Mouse (Mus musculus) adrenal gland, postnatal 10 days (tissue): ENCODE measurements around the gene Lcn12. TPM values are rescaled to one million over a fixed set of nuclear protein-coding genes. Genes with fewer than 3 reads are reported as not detected.

Source experiments
- DNase-seq: peaks from one replicate; pipeline ENCODE4 v3.0.0; 2021; ENCODE audit warnings: mixed read lengths
- total RNA-seq, 2 experiments: library from RNA; stranded (reverse); gene quantifications; 2 replicates each; pipeline ENCODE4 v1.2.3; 2021

The Lcn12 gene
- total RNA-seq, 2 experiments from 2014 or later, result not detected

DNA sequence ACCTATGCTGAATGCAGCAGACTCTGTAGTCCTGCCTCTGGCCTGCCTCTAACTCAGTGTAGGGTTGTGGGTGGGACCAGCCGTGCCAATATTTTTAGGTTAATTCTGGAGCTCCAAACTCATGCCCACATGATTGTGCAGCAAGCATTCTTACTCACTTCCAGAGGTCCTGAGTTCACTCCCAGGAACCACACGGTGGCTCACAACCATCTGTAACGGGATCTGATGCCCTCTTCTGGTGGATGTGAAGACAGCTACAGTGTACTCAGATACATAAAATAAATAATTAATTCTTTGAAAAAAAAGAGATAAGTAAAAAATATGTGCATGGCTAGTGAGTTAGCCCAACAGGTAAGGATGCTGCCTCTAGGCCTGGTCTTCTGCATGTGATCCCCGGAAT, 2.8 kb upstream of the Lcn12 start:
- DNase-seq, result peak; percentile 30

DNA sequence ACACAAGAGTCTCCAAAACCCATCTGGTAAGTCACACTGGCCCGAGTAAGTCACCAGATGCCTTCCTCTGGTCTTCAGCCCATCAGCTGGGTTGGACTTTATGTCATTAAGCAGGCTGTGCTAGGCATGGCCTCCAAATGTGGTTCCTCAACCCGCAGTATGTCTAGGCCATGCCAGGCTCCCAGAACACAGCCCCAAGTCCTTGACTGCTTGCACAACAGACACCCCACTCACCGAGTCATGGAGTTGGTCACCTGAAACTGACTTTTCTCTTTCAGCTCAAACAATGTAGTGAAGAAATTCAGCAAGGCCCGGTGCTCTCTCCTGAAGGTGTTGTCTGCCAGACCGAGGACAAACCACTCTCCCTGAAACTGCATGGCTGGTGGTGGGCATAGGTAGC, 723 bp downstream of the Lcn12 start:
- no peak for DNase-seq

DNA sequence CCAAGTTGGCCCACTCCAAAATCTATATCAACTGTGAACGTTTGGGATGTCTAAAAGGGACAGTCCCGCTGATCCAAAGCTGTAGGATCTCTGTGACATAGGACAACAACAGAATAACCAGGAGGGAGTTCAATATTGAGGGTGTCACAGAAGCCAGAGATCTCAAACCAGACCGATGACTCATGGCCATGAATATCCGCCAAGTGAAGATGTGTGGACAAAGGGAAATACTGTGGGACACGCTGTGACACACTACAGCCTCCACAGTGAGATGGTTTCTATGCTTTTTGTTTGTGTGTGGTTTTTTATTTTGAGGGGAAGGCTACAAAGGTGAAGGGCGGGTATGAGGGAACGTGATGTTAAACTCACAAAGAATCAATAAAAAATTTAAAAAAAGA, 5.0 kb downstream of the Lcn12 start:
- peak; percentile 42 for DNase-seq

GRCm38 (mm10) chr2:25487965-25488670, 5.6 kb downstream of the Lcn12 start:
- DNase-seq, result no peak

DNA sequence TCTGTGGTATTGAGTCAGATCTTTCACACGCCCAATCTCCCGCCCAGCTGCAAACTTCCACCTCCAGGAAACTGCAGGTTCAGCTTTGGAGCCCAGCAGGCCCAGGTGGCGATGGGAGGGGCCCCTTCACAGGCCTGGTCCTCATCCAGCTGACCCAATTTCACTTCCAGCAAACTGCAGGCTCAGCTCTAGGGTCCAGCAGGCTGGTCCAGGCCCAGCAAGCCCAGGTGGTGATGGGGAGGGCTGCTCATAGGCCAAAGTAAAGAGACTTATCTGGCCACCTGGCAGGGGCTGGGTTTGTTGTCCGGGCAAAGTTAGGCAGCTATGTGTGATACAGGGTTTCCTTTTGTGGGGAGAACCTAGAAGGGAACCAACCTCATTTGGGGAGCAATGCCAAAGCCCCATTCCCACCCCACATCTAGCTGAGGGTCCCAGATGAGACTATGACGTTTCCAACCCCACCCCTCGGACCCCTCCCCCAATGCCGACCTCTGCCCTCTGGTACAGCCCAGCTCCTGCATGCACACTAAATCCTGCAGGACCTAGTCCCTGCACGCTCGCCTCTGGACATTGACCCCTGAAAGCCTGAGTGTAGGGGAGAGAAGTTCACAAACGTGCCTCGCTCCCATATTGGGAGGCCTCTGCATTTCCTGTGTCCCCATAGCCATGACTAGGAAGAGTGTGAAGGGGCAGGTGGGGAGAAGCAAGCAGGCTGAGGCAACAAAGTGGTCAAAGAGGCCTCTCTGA, 8.6 kb downstream of the Lcn12 start:
- no peak for DNase-seq

DNA sequence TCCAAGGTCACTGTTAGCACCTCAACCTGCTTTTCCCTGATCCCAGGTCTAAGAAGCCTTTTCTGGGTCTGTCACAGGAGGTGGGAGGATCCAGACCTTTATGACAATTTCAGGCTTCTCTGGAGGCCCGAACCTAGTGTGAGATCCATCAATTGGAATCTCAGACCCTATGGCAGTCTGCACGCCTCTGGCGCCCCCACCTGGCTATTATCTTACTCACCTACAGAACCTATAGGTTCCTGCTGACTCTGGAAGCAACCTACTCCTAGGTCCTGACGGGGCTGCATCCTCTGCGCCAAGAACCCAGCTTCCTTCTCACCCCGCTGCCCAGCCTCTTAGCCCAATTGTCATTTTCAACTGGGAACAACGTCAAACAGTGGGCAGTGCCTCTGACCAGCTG, 10.7 kb downstream of the Lcn12 start:
- peak; percentile 71 for DNase-seq

DNA sequence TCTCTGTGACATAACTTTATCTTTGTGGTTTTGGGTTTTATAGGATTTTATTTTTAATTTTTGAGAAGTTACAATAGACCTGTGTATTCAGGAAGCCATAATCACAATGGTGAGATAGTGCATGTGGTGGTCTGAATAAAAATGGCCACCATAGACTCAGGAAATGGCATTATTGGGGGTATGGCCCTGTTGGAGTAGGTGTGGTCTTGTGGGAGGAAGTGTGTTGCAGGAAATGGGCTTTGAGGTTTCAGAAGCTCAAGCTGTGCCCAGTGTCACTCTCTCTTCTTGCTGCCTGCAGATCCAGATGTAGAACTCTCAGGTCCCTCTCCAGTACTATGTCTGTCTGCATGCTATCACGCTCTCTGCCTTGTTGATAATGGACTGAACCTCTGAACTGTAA, 13.2 kb downstream of the Lcn12 start:
- no peak for DNase-seq

DNA sequence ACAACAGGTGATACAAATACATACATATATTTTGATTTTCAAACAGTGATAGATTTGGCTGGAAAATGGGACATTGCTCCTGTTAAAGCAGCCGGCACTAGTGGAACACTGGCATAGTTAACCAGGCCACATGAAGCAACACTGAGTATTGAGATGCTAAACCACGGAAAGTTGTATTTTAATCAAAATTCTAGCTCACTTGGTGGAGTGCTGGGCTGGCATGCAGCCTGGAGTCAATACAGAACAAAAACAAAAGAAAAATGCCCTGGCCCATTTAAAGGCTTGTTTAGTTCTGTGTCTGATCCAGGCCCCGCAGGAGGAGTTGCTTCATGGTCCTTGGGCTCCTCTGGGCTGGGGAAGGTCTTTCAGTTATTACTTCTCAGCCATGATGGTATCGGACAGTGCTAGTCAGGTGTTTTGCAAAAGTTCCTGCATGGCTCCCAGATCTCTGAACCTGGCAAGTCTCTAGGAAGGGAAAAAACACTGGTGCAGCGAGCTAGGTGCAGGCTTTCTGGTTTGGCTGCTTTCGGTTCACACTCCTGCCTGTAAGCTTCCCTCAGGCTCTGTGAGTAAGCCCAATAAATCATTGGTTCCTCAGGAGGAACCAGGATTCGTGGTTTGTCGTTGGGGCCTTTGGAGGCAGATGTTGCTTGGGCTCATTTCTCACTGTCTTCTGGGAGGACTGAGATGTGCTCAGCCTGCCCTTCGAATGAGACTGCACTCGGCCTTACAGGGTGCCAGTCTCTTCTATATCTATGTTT, 14.0 kb downstream of the Lcn12 start:
- peak; percentile 35 for DNase-seq

- DNase-seq, result peak; percentile 73
Observed at GRCm38 (mm10) chr2:25477967-25478675, 15.6 kb downstream of the Lcn12 start.

- no peak for DNase-seq
Observed at GRCm38 (mm10) chr2:25477541-25477940, 16.2 kb downstream of the Lcn12 start.

- no peak for DNase-seq
Observed at GRCm38 (mm10) chr2:25472550-25472949, 21.2 kb downstream of the Lcn12 start.

DNA sequence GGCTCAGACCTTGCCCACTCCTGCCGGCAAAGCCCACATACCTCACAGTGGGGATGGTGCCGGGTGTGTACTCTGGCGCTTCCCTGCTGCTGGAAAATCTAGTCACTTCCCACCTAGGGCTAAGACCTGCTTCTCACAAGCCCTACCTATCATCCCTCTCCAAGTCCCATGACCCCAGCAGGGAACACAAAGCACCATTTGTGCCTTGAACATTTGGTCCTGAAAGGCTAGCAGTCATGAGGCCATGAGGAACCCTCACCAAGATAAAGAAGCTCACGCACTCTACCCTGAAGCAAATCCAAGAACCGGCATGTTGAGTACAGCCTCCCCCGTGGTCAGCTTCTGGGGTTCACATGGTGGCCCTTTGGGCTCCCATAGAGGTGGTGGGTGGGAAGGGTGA, 23.7 kb downstream of the Lcn12 start, which contains the start of gene Ptgds:
Gene Ptgds, minus strand, starts transcription at position 78 of the 400 bp plus-strand sequence.
- DNase-seq, result no peak

DNA sequence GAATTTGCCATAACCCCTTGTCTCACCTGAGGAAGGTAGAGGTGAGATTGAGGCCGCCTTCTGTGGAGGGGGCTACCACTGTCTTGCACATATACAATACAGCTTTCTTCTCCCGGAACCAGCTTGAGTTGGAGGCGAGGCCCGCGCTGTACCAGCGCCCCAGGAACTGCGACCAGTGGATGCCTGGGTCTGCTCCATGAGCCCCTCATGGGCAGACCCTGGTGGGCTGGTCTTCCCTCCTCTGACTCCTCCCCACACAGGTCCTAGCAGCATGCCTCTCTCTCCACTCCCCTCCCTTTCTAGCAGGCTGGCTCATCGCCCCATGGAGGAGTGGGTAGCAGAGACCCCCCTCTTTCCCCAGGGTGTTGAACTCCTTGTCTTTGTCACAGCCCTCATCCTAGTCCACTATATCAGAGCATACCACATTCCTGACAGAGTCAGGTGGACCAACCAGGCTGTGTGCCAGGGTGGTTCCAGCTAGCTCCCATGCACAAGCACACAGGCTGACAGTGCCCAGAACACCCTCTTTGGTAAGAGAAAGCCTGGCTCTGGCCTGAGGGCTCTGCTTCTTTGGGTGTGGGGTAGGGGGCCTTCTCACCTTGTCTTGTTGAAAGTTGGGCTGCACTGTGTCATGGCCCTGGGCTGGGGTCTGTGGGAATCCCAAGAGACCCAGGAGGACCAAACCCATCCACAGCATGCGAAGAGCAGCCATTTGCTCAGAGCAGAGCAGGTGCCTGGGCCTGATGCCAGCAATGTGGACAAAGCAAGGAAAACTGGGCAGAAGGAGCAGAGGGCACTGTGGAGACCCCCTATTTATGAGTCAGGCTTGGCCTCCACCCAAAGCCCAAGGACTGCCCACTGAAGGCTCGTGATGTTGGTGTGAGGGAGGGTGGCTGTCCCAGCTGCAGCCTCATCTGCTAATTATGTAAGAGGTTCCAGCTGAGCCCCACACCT, 24.5 kb downstream of the Lcn12 start:
- DNase-seq, result no peak

DNA sequence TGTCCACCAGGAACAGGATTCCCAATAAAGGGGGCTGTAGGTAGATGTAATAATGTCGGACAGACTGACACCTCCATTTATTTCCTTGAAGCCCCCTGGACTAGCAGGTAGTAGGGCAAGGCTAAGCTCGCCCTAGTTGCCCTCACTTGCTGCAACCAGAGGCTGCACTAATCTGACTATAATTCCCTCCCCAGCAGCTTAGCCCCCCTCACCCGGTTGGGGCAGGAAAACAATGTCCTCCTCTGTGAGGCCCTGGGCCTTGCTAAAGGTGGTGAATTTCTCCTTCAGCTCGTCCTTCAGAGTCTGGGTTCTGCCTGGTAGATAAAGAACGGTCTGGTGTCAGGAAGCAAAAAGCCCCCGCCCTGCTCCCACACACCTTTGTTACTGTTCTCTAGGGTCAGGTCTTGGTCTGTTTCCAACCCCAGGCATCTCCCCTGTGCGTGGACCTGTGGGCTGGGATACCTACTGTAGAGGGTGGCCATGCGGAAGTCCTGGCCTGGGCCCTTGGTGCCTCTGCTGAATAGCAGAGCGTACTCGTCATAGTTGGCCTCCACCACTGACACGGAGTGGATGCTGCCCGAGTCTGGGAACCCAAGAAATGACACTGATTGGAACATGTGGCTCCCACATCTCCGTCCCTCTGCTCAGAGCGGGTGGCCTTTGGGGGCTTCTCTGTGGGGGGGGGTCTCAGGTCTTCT, 26.0 kb downstream of the Lcn12 start:
- DNase-seq, result peak; percentile 33

DNA sequence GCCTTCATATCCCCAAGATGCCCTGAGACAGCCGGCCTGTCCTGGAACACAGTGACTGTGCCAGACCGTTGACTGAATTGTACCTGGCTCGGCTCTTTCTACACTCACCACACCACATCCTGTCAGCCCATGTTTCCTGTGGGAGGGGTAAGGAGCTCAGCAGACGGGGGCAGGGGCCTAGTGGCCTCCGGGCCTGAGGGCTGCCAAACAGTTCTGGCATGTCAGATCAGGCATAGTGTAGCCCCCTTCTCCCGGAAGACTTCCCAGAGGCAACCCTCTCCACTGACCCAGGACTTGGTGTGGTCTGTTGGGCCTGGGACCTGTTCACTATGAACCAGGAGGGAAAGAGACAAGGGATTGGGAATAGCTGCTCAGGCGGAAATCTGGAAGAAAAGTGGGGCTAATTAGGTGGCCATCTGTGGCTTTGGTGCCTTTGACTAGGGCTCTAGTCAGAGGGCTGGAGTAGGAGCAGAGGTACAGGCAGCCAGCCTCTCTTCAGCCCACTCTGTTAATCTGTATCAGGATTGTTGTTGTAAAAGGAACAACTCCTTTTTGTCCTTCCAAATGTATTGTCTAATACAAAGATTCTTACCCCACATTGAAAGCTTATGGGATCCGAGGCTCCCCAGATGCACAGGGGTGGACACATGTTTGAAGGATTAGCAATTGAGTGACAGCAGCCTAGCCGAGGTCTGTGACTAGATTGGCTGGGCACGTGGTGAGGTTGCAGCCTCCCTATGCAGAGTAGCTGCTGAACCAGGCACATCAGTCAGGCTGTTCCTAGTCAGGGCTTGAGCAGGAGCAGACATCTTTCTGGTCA, 27.7 kb downstream of the Lcn12 start:
- no peak for DNase-seq

DNA sequence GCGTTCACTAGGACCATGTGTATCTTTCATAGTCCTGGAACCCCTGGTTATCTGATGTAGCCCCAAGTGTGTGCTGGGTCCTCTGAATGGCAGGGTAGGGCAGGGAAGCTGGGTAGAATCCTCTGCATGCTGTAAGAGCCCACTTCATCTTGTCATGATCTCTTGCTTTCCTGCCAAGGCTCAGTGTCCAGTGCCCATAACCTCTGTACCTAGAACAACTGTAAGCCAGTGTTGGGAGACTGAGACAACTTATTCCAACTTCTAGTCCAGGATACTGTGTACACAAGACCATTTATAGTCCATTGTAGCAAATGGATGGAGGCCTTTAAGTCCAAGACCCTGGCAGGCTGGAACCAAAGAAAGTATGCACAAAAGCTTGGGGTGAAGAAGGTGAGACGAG, 28.5 kb downstream of the Lcn12 start:
- DNase-seq, result no peak

DNA sequence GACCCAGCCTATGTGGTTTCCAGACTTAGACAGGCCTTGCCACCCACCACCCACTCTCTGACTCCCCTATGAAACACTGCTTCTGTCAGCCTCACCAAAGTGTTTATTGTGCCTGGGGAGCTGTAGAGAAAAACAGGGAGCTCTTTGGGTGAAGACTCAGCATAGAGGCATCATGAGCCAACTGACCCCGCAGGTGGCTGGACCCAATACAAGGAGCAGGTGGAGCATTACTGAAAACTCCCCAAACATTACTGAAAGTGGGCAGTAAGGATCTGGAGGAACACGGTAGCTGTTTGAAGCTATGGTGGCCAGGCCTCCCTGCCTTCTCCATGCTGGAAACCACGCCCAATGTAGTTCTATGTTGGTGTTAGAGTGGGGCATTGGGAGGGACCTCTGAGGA, 30.1 kb downstream of the Lcn12 start:
- DNase-seq, result no peak

- no peak for DNase-seq
Observed at GRCm38 (mm10) chr2:25461407-25461806, 32.3 kb downstream of the Lcn12 start.

- DNase-seq, result peak; percentile 93
Observed at GRCm38 (mm10) chr2:25460551-25461309, 33.0 kb downstream of the Lcn12 start, which contains the start of gene Paxx. Gene Paxx (minus strand): TSS chr2:25461094.
